Mouse (Mus musculus): Measurements from ENCODE around the gene Vmn1r185. TPM values are rescaled to one million over a fixed set of nuclear protein-coding genes. Genes with fewer than 3 reads are reported as not detected.
"Not testable (repeated sequence)": the region's sequence is repeated elsewhere in the genome, so short reads cannot be mapped to it uniquely, and the experiment has no call there.

Vmn1r185 gene
- not detected in 2 replicates for polyA plus RNA-seq (2016; fragmentation: Nextera tagmentation; extraction: Ambion mirVana)

DNA sequence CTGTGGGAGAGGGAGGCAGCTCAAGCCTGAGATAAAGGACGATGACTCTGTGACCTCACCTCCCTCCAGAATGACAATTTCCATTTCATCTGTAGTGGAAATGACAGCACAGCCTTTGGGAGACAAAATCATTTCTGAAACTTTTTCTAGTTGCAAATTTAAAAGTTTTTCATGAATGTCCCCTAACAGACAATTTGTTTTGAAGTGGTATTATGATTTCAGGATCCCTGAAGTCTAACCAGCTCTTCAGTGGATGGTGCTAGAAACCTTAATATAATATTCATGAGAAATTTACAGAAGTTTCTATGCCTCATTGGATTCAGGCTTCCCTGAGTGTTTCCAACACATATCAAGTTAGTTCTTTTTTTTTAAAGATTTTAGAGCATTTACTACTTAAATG is at the start of gene Vmn1r185:
Vmn1r185 (minus strand) TSS at position 101 of the 400 bp plus-strand sequence.
- H3K9me3 ChIP-seq (replicated peaks); H3K36me3 ChIP-seq; H3K9ac ChIP-seq; H3K27me3 ChIP-seq; H3K4me2 ChIP-seq (replicated peaks); H3K27ac ChIP-seq; H3K4me1 ChIP-seq; ATAC-seq (ENCODE audit: low FRiP score); H3K4me3 ChIP-seq: not testable (repeated sequence)
- 81% methylated on average over 1 of the region's 1 CpGs for WGBS

DNA sequence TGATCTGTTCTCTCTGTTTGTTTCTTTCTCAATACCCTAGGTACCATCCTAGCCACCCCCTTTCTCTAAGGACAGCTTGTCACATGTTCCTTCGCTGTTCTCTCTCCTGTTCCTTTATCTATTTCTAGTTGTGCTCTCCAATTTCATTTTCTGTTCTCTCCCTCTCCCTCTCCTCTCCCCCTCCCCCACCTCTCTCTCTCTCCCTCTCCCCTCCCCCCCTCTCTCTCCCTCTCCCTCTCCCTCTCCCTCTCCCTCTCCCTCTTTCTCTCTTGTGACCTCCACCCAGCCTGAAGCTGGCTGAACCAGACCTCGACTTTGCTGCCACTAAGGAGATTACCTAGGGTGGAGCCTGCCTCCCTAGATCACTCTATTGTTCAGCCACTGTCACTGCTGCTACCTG is 49.2 kb upstream of the Vmn1r185 start:
- H3K9ac ChIP-seq; H3K4me2 ChIP-seq (replicated peaks): not testable (repeated sequence)

DNA sequence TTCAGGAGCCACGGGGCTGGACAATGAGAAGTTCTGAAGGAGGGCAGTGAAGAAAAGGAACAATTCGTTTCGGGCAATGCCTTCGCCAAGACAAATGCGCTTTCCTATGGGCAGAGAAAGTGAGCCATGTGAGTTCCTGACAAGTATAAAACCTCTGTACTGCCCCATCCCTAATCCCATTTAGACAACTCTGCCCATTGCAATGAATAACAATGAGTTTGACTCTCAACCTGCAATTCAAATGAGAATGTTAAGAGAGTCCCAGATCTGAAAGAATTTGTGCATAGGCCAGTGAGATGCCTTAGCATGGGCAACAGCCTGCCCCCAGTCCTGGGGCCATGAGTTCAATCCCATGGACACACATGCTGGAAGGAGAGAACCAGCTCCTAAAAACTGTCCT is 47.7 kb upstream of the Vmn1r185 start:
- Histone ChIP-seq H3K36me3 (no peaks in the 10 kb centered on the region), H3K4me2 (replicated peaks) (no peak overlapping the region), H3K4me3 (no peak overlapping the region), H3K27ac (no peak overlapping the region), H3K27me3 (no peaks in the 10 kb centered on the region), H3K9ac (no peak overlapping the region), H3K9me3 (replicated peaks) (peaks cover 12% of the 10 kb centered on the region; the same call in 1 of the 2 replicates), H3K4me1 (no peaks in the 10 kb centered on the region)
- ATAC-seq (ENCODE audit: low FRiP score), result no peak
- WGBS, result 82% methylated on average over 5 of the region's 5 CpGs

More for the DNA sequence above, 49.2 kb upstream of the Vmn1r185 start:
- WGBS, result 34% methylated on average over 2 of the region's 2 CpGs
- not testable (repeated sequence) for H3K36me3 ChIP-seq; H3K4me1 ChIP-seq; H3K27ac ChIP-seq; H3K4me3 ChIP-seq; H3K27me3 ChIP-seq; H3K9me3 ChIP-seq (replicated peaks); ATAC-seq (ENCODE audit: low FRiP score)

DNA sequence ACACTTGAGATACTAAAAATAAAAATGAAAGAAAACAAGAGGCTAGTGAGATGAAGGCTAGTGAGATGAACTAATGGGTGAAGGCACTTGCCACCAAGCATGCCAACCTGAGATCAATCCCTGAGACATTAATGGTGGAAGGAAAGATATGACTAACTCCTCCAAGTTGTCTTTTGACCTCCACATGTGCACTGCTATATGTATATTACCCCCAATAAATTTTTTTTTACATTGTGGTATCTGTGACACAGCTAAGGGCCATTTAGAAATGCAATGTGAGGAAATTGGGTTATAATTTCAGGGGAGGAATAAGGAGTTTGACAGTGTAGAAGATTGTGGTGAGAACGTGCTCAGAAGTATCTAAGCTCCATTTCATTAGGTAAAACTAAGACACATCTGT is 28.5 kb downstream of the Vmn1r185 start:
- 76% methylated on average over 1 of the region's 1 CpGs for WGBS

DNA sequence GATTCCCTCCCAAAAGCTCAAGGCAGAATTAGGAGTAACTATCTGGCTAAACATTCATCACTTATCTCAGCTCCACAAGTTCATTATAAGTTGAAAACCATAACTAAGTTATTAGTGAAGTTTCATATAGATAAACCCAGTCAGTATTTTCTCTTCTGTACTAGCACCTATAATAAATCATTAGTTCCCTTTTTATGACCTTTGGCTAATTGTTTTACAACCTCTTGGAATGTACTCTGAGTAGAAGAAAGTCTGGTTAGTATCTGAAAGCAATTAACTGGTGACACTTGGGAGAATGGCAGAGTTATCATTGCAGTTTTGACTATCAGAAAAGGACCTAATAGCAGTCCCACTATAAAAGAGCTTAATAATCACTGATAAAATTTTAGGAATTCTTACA is 29.2 kb downstream of the Vmn1r185 start:
- no peak overlapping the region for H3K9ac ChIP-seq
- no peak overlapping the region for H3K27ac ChIP-seq
- H3K4me2 ChIP-seq (replicated peaks), result no peak overlapping the region
- no peaks in the 10 kb centered on the region for H3K27me3 ChIP-seq
- H3K36me3 ChIP-seq, result no peaks in the 10 kb centered on the region
- H3K4me3 ChIP-seq, result no peak overlapping the region
- no peak for ATAC-seq (ENCODE audit: low FRiP score)
- H3K9me3 ChIP-seq (replicated peaks), result no peaks in the 10 kb centered on the region
- no peaks in the 10 kb centered on the region for H3K4me1 ChIP-seq

More for the DNA sequence above, 28.5 kb downstream of the Vmn1r185 start:
- H3K27ac ChIP-seq, result no peak overlapping the region
- no peaks in the 10 kb centered on the region for H3K27me3 ChIP-seq
- no peak overlapping the region for H3K4me3 ChIP-seq
- ATAC-seq (ENCODE audit: low FRiP score), result no peak
- no peaks in the 10 kb centered on the region for H3K4me1 ChIP-seq
- H3K9me3 ChIP-seq (replicated peaks), result no peaks in the 10 kb centered on the region
- no peak overlapping the region for H3K4me2 ChIP-seq (replicated peaks)
- no peak overlapping the region for H3K9ac ChIP-seq
- no peaks in the 10 kb centered on the region for H3K36me3 ChIP-seq

Other genes with a start within 250 kb of the Vmn1r185 start
- not detected in 2 replicates for gene Nlrp9c, start 214.8 kb downstream of the Vmn1r185 start, polyA plus RNA-seq (2016; fragmentation: Nextera tagmentation; extraction: Ambion mirVana)
- gene Nlrp4a, start 183.4 kb downstream of the Vmn1r185 start, polyA plus RNA-seq (2016; fragmentation: Nextera tagmentation; extraction: Ambion mirVana), result not detected in 2 replicates
- gene Nlrp9a, start 83.4 kb downstream of the Vmn1r185 start, polyA plus RNA-seq (2016; fragmentation: Nextera tagmentation; extraction: Ambion mirVana), result not detected in 2 replicates
- gene Cyp2b23, start 68.0 kb upstream of the Vmn1r185 start, polyA plus RNA-seq (2016; fragmentation: Nextera tagmentation; extraction: Ambion mirVana), result not detected in 2 replicates
- gene Cyp2b19, start 138.7 kb upstream of the Vmn1r185 start, polyA plus RNA-seq (2016; fragmentation: Nextera tagmentation; extraction: Ambion mirVana), result 0.10 and 0.18 TPM in 2 replicates
- not detected in 2 replicates for gene Cyp2g1, start 190.4 kb upstream of the Vmn1r185 start, polyA plus RNA-seq (2016; fragmentation: Nextera tagmentation; extraction: Ambion mirVana)
- gene Cyp2a5, start 216.8 kb upstream of the Vmn1r185 start, polyA plus RNA-seq (2016; fragmentation: Nextera tagmentation; extraction: Ambion mirVana), result 0.46 TPM in 1 of 2 replicates, not detected in the other

All from hindbrain, embryonic 12.5 days (tissue).